Mouse (Mus musculus) spleen, adult 2 months (tissue): ENCODE measurements around the gene Gm6904. TPM values are rescaled to one million over a fixed set of nuclear protein-coding genes. Genes with fewer than 3 reads are reported as not detected.

Source experiments
- DNase-seq, 2 experiments: peaks; one replicate each; pipeline versions ENCODE4 v3.0.0 to v3.0.0-alpha.2; 2012 to 2021; ENCODE audit warnings: low spot score in 2 of 2, low read depth in 1 of 2
- H3K27ac ChIP-seq: fragments of 200-500 bp; 2 replicates; pipeline ENCODE4 v1.5.1; 2012; ENCODE audit warnings: low read length, inconsistent platforms; ENCODE audit not compliant: insufficient read depth
- H3K27me3 ChIP-seq: fragments of 200-500 bp; 2 replicates; pipeline ENCODE4 v1.6.1; 2012; ENCODE audit warnings: mild to moderate bottlenecking, moderate library complexity, low read length, inconsistent platforms; ENCODE audit not compliant: control insufficient read depth, insufficient read depth
- H3K36me3 ChIP-seq: fragments of 200-500 bp; 2 replicates; pipeline ENCODE4 v1.6.1; 2012; ENCODE audit warnings: mild to moderate bottlenecking, low read length, inconsistent platforms; ENCODE audit not compliant: control insufficient read depth, insufficient read depth
- H3K4me1 ChIP-seq: fragments of 200-500 bp; 2 replicates; pipeline ENCODE4 v1.6.1; 2011; ENCODE audit warnings: inconsistent platforms; ENCODE audit not compliant: control insufficient read depth, insufficient read depth, insufficient read length
- H3K4me3 ChIP-seq: fragments of 200-500 bp; 2 replicates; pipeline ENCODE4 v1.5.1; 2011; ENCODE audit warnings: mild to moderate bottlenecking, inconsistent platforms; ENCODE audit not compliant: insufficient read depth, insufficient read length; ENCODE audit errors: extremely low read depth
- CTCF ChIP-seq: fragments of 200-500 bp; IDR thresholded peaks from 2 replicates; pipeline ENCODE4 v1.5.1; 2011; ENCODE audit warnings: mild to moderate bottlenecking, inconsistent platforms; ENCODE audit not compliant: insufficient read depth, insufficient read length, insufficient replicate concordance; ENCODE audit errors: extremely low read depth
- POLR2A ChIP-seq: fragments of 200-500 bp; IDR thresholded peaks from 2 replicates; pipeline ENCODE4 v1.6.1; 2011; ENCODE audit warnings: low read depth, low read length, inconsistent platforms
- WGBS: fragments of 180-500 bp; shearing (Covaris S2); methylation state at CpG from one replicate; pipeline ENCODE4 v1.1.7; 2018; 5-methylcytosine and 5-hydroxymethylcytosine counted together
- polyA plus RNA-seq: library from polyadenylated mRNA; depleted of rRNA; stranded (reverse); fragments of >200 nt; gene quantifications from 2 replicates; pipeline ENCODE4 v1.2.3, GENCODE M21; 2012

Gene Gm6904
- polyA plus RNA-seq, 1 experiment: 0.46 TPM

DNA sequence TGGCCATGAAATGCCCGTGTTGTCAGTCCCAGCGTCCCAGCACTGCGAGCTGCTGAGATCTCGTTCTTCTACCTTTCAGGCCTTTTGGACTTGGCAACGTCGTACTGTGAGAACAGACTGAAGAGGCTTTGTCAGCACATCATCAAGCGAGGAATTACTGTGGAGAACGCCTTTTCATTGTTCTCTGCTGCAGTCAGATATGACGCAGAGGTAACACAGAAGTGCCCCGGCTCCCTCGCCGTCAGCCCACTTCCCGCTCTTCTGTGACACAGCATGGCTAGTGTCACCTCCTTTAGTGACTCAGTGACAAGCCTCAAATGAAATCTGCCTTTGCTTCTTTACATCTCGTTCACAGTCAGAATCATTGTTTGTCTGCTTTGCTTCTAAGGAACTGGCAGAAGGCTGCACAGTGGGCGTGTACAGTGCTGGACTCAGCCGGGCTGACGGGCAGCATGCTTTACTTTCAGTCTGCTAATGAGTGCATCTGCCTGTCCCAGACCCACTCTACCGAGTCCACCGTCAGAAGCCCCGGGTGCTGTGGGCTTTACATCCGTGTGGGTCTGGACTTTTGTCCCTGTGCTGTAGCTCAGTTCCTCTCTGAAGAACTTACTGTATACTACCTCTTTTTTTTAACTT, 29.6 kb downstream of the Gm6904 start:
- Histone ChIP-seq H3K4me3 (no peak overlapping the region), H3K27me3 (no peaks in the 10 kb centered on the region), H3K4me1 (no peaks in the 10 kb centered on the region), H3K27ac (no peak overlapping the region), H3K36me3 (peaks cover 30% of the 10 kb centered on the region)
- DNase-seq: no peak
- 93% methylated on average over 21 of the region's 21 CpGs for WGBS
- TF ChIP-seq POLR2A: no peak
- TF ChIP-seq CTCF: no peak

DNA sequence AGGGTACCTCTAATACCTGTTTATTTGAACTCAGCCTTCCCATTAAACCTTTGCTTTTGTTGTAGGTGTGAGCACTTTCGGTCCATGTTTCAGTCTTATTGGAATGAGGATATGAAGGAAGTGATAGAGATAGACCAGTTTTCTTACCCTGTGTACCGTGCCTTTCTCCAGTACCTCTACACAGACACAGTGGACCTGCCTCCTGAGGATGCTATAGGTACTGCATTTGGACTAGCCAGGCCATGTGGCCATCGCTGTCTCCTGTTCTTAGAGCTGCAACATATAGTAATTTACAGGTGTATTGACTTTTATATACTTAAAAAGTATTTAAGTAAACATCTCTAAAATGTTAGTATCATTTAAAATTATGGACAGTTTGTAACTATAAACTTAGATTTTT, 30.2 kb downstream of the Gm6904 start:
- TF ChIP-seq POLR2A (no peak), CTCF (no peak)
- Histone ChIP-seq H3K36me3 (peaks cover 27% of the 10 kb centered on the region), H3K4me1 (no peaks in the 10 kb centered on the region), H3K27me3 (no peaks in the 10 kb centered on the region), H3K27ac (no peak overlapping the region), H3K4me3 (no peak overlapping the region)
- DNase-seq: no peak
- WGBS: 93% methylated on average over 3 of the region's 3 CpGs

DNA sequence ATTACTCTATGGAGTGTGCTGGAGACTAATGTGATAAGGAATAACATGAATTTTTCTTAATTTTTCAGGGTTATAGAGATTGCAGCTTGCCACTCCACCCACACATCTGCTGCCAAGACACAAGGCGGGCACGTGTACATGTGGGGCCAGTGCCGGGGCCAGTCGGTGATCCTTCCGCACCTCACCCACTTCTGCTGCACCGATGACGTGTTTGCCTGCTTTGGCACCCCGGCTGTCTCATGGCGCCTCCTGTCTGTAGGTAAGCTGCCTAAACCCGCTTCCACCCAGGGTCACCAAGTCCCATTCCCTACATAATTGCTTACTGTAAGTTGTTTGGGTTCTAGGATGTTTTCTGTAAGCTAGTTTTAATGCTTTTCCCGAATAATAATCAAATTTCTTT, 33.8 kb downstream of the Gm6904 start:
- WGBS: 94% methylated on average over 11 of the region's 11 CpGs
- no peak for DNase-seq
- H3K4me1 ChIP-seq: no peaks in the 10 kb centered on the region
- no peaks in the 10 kb centered on the region for H3K27me3 ChIP-seq
- no peak for TF ChIP-seq POLR2A
- no peak for TF ChIP-seq CTCF
- H3K36me3 ChIP-seq: peaks cover 28% of the 10 kb centered on the region
- no peak overlapping the region for H3K27ac ChIP-seq
- H3K4me3 ChIP-seq: no peak overlapping the region

DNA sequence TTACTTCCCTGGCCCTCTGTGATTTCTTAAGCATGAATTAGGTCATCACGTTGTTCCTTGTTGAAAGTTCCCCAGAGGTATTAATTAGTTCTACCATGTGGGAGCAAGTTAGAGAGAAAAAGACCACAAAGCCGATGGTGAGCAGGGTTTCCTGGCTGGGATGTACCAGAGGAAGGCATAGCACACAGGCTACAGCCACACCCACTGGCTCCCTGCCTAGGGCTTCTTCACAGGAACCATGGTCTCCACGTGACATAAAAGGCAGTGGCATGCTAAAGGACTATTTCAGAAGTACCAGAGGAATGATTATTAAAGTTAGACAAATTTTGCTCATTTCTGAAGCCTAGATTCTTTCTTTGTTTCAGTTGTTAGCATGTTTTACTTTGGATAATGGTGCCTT, 40.8 kb downstream of the Gm6904 start:
- DNase-seq: no peak
- H3K36me3 ChIP-seq: peaks cover 12% of the 10 kb centered on the region
- no peaks in the 10 kb centered on the region for H3K4me1 ChIP-seq
- TF ChIP-seq POLR2A (no peak), CTCF (no peak)
- 56% methylated on average over 3 of the region's 3 CpGs for WGBS
- H3K4me3 ChIP-seq: no peak overlapping the region
- no peaks in the 10 kb centered on the region for H3K27me3 ChIP-seq
- no peak overlapping the region for H3K27ac ChIP-seq

DNA sequence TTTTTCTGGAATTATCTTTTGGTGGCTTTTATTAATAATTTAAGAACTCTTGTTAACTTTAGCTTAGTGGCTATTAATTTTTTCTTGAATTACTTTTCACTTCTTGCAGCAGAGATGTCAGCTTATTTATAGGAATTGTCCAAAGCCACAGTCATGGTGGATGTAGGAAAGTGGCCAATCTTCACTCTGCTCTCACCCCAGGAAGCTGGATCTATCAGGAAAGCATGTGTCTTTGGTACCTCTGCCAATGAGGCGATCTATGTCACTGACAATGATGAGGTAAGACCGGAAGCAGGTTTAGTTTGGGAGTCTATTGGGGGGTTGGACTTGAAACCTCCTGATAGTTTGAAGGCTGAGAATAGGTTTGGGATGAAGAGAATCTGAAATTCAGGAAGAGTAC, 50.2 kb downstream of the Gm6904 start:
- WGBS: 95% methylated on average over 2 of the region's 2 CpGs
- no peak for DNase-seq
- H3K4me3 ChIP-seq: no peak overlapping the region
- H3K27ac ChIP-seq: no peak overlapping the region
- H3K36me3 ChIP-seq: peaks cover 3% of the 10 kb centered on the region; the same call in 1 of the 2 replicates
- H3K4me1 ChIP-seq: no peaks in the 10 kb centered on the region
- no peak for TF ChIP-seq POLR2A
- TF ChIP-seq CTCF: no peak
- no peaks in the 10 kb centered on the region for H3K27me3 ChIP-seq

DNA sequence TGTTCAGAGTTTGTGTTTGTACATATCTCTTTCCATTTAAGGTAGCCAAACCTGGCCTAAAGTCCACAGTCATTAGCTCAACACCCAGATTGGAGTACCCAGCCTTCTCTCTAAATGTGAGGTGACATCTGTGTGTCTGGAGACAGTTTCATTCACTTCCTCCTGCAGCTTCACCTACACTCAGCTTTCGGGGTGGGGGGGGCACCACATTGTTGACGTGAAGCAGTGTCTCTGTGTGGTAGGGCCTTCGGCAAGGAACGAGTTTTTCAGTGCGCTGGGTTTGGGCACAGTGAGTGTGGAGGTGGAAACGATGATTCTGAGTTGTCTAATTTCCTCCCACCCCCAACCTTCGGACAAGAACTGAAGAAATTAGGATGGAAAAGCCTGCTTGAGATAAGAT, 51.0 kb downstream of the Gm6904 start:
- Histone ChIP-seq H3K4me1 (no peaks in the 10 kb centered on the region), H3K27me3 (no peaks in the 10 kb centered on the region), H3K27ac (no peak overlapping the region), H3K4me3 (no peak overlapping the region), H3K36me3 (peaks cover 3% of the 10 kb centered on the region; the same call in 1 of the 2 replicates)
- TF ChIP-seq POLR2A: no peak
- TF ChIP-seq CTCF: no peak
- DNase-seq: no peak
- 89% methylated on average over 7 of the region's 7 CpGs for WGBS

DNA sequence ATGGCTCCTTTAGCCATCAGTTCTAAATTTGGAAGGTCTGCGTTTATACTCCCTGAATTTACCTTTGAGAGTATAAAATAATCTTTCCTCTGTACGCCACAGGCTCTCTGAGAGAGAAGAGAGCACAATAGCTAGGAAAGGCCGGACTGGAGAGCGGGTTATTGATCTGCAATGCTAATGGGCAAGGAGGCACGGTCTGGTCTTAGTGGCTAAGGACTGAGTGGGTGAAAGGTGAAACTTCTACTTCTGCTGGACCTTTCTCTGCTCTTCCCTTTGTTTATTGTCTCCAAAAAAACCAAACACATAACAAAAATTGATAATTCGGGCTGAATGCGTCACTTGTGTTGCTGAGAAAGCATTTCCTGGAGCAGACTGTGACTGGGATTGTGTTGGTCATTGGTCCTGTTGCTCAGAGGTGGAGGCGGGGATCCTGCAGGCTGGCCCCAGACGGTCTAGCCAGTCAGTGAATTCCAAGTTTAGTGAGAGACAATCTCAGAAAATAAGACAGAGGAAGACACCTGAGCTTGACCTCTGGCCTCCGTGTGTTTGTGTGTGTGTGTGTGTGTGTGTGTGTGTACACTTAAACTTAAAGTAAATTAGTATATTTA, 53.9 kb downstream of the Gm6904 start:
- no peak for DNase-seq
- WGBS: 93% methylated on average over 10 of the region's 10 CpGs
- TF ChIP-seq CTCF (no peak), POLR2A (no peak)
- Histone ChIP-seq H3K27ac (no peak overlapping the region), H3K4me3 (no peak overlapping the region), H3K4me1 (no peaks in the 10 kb centered on the region), H3K36me3 (0 out of 2 replicates have a peak, but pooled peaks cover under 1% of the 10 kb centered on the region), H3K27me3 (no peaks in the 10 kb centered on the region)
